Mouse (Mus musculus) heart, postnatal 10 days (tissue): Measurements from ENCODE around the gene Atat1. TPM values are rescaled to one million over a fixed set of nuclear protein-coding genes. Genes with fewer than 3 reads are reported as not detected.
"Not testable (repeated sequence)": the region's sequence is repeated elsewhere in the genome, so short reads cannot be mapped to it uniquely, and the experiment has no call there.

ENCODE experiments used
- DNase-seq, 2 experiments: peaks; one replicate each; pipeline ENCODE4 v3.0.0; 2021
- intact Hi-C: fragments of 180-260 bp; cut with DNase I; formaldehyde crosslinking; loops from one replicate; pipeline ENCODE4 v1.15.1; 2025
- total RNA-seq, 2 experiments: library from RNA; stranded (reverse); gene quantifications; 2 replicates each; pipeline ENCODE4 v1.2.3; 2021

Gene Atat1
- 10 to 100 TPM; 12.1 to 16.3 TPM for total RNA-seq

GRCm38 (mm10) chr17:35909919-35910369, at the start of gene Atat1:
Gene Atat1 (minus strand): TSS chr17:35910075.
- peak; percentile 95 to 98 for DNase-seq
- intact Hi-C loops: loop anchor here (2.0 to 5.0 kb wide), 2 partner anchors 79 to 173 kb away; no protein-coding TSS in a partner anchor

GRCm38 (mm10) chr17:35958533-35959223, 48.8 kb upstream of the Atat1 start:
- intact Hi-C loops: no loop called here
- no peak for DNase-seq

GRCm38 (mm10) chr17:35954665-35955064, 44.8 kb upstream of the Atat1 start:
- intact Hi-C loops: no loop called here
- no peak for DNase-seq

- DNase-seq, intact Hi-C loops: not testable (repeated sequence)
Measured at GRCm38 (mm10) chr17:35952559-35952958, 42.7 kb upstream of the Atat1 start.

- intact Hi-C loops: not testable (repeated sequence)
Measured at GRCm38 (mm10) chr17:35950946-35951345, 41.1 kb upstream of the Atat1 start.

GRCm38 (mm10) chr17:35939941-35940340, 30.1 kb upstream of the Atat1 start:
- DNase-seq: no peak
- intact Hi-C loops: loop anchor here (5.0 kb wide), 2 partner anchors 172 to 252 kb away; partner anchors contain the start of gene H2-T3

More at GRCm38 (mm10) chr17:35950946-35951345, 41.1 kb upstream of the Atat1 start:
- not testable (repeated sequence) for DNase-seq

- DNase-seq: no peak
- intact Hi-C loops: loop anchor here (5.0 kb wide), 2 partner anchors 173 to 253 kb away; partner anchors contain the start of gene H2-T3
Measured at GRCm38 (mm10) chr17:35939108-35939507, 29.2 kb upstream of the Atat1 start.

- intact Hi-C loops: loop anchor here (1.0 to 5.0 kb wide), 3 partner anchors 55 to 254 kb away; partner anchors contain the start of gene H2-T3
- DNase-seq: peak; percentile 45 to 62
Measured at GRCm38 (mm10) chr17:35937700-35938348, 27.9 kb upstream of the Atat1 start.

GRCm38 (mm10) chr17:35935763-35936162, 25.9 kb upstream of the Atat1 start:
- not testable (repeated sequence) for DNase-seq
- intact Hi-C loops: loop anchor here (5.0 kb wide), 2 partner anchors 177 to 257 kb away; partner anchors contain the start of gene H2-T3

GRCm38 (mm10) chr17:35932608-35933007, 22.7 kb upstream of the Atat1 start:
- no peak for DNase-seq
- intact Hi-C loops: no loop called here

GRCm38 (mm10) chr17:35930627-35931026, 20.8 kb upstream of the Atat1 start:
- no peak for DNase-seq
- intact Hi-C loops: no loop called here

- intact Hi-C loops: no loop called here
- DNase-seq: no peak
Measured at GRCm38 (mm10) chr17:35929534-35929933, 19.7 kb upstream of the Atat1 start.

- intact Hi-C loops: no loop called here
- DNase-seq: no peak
Measured at GRCm38 (mm10) chr17:35927471-35927870, 17.6 kb upstream of the Atat1 start.

- no peak for DNase-seq
Measured at GRCm38 (mm10) chr17:35923281-35923680, 13.4 kb upstream of the Atat1 start.

GRCm38 (mm10) chr17:35922566-35922965, 12.7 kb upstream of the Atat1 start:
- intact Hi-C loops: no loop called here
- no peak for DNase-seq

More at GRCm38 (mm10) chr17:35923281-35923680, 13.4 kb upstream of the Atat1 start:
- intact Hi-C loops: no loop called here

- DNase-seq: no peak
- intact Hi-C loops: no loop called here
Measured at GRCm38 (mm10) chr17:35921710-35922109, 11.8 kb upstream of the Atat1 start.

GRCm38 (mm10) chr17:35920862-35921562, 11.1 kb upstream of the Atat1 start:
- DNase-seq: peak; percentile 55 to 64
- intact Hi-C loops: no loop called here

- intact Hi-C loops: no loop called here
- peak in 1 of 2 experiments; percentile 28 for DNase-seq
Measured at GRCm38 (mm10) chr17:35920384-35920783, 10.5 kb upstream of the Atat1 start.

GRCm38 (mm10) chr17:35919864-35920301, 10.0 kb upstream of the Atat1 start:
- peak in 1 of 2 experiments; percentile 44 for DNase-seq
- intact Hi-C loops: no loop called here

GRCm38 (mm10) chr17:35919060-35919715, 9.3 kb upstream of the Atat1 start:
- intact Hi-C loops: no loop called here
- DNase-seq: peak; percentile 97
